Mouse (Mus musculus) heart, embryonic 11.5 days (tissue): Measurements from ENCODE around the gene Arel1. TPM values are rescaled to one million over a fixed set of nuclear protein-coding genes. Genes with fewer than 3 reads are reported as not detected.
A peak's percentile ranks its signal among the peaks of the same experiment; 100 is the strongest.

Experiments used
- ATAC-seq: fragments of 200-750 bp; cut with Nextera tagmentation; replicated peaks from 2 replicates; pipeline ENCODE4 v1.8.0; 2017; ENCODE audit warnings: moderate library complexity; ENCODE audit not compliant: insufficient number of reproducible peaks, low FRiP score, low TSS enrichment
- H3K27ac ChIP-seq: fragments of 300-500 bp; sonication (generic); 2 replicates; pipeline ENCODE4 v1.5.1; 2014; ENCODE audit warnings: mild to moderate bottlenecking, low read depth, low read length
- H3K27me3 ChIP-seq: fragments of 300-500 bp; sonication (generic); 2 replicates; pipeline ENCODE4 v1.6.1; 2014; ENCODE audit warnings: mild to moderate bottlenecking, low read length, mixed read lengths; ENCODE audit not compliant: control insufficient read depth, insufficient read depth
- H3K36me3 ChIP-seq: fragments of 300-500 bp; sonication (generic); 2 replicates; pipeline ENCODE4 v1.6.1; 2014; ENCODE audit warnings: mild to moderate bottlenecking, low read length, moderate library complexity, mixed read lengths; ENCODE audit not compliant: control insufficient read depth, insufficient read depth
- H3K4me1 ChIP-seq: fragments of 300-500 bp; sonication (generic); 2 replicates; pipeline ENCODE4 v1.6.1; 2014; ENCODE audit warnings: low read length; ENCODE audit not compliant: control insufficient read depth, insufficient read depth
- H3K4me2 ChIP-seq: fragments of 300-500 bp; sonication (generic); 2 replicates; pipeline ENCODE4 v1.6.1; 2014; ENCODE audit warnings: mild to moderate bottlenecking, moderate library complexity
- H3K4me3 ChIP-seq: fragments of 300-500 bp; sonication (generic); 2 replicates; pipeline ENCODE4 v1.5.1; 2014; ENCODE audit warnings: low read depth, low read length
- H3K9ac ChIP-seq: fragments of 300-500 bp; sonication (generic); 2 replicates; pipeline ENCODE4 v1.6.1; 2014; ENCODE audit warnings: mild to moderate bottlenecking, low read depth, low read length, moderate library complexity
- H3K9me3 ChIP-seq: fragments of 300-500 bp; sonication (generic); replicated peaks from 2 replicates; pipeline ENCODE4 v1.6.1; 2016; ENCODE audit warnings: low read length; ENCODE audit not compliant: control insufficient read depth
- WGBS: fragments of 180-500 bp; shearing (Covaris S2); extraction: QIAGEN DNeasy Blood & Tissue Kit; methylation state at CpG from one replicate; pipeline ENCODE4 v1.1.7; 2014; ENCODE audit not compliant: insufficient replicate concordance; 5-methylcytosine and 5-hydroxymethylcytosine counted together
- polyA plus RNA-seq: library from polyadenylated mRNA; unstranded; fragments of >200 nt; fragmentation: Nextera tagmentation; extraction: Ambion mirVana; gene quantifications from 2 replicates; pipeline ENCODE4 v1.2.1, GENCODE M21; 2014

The Arel1 gene
- 13.1 and 16.1 TPM in 2 replicates for polyA plus RNA-seq

DNA sequence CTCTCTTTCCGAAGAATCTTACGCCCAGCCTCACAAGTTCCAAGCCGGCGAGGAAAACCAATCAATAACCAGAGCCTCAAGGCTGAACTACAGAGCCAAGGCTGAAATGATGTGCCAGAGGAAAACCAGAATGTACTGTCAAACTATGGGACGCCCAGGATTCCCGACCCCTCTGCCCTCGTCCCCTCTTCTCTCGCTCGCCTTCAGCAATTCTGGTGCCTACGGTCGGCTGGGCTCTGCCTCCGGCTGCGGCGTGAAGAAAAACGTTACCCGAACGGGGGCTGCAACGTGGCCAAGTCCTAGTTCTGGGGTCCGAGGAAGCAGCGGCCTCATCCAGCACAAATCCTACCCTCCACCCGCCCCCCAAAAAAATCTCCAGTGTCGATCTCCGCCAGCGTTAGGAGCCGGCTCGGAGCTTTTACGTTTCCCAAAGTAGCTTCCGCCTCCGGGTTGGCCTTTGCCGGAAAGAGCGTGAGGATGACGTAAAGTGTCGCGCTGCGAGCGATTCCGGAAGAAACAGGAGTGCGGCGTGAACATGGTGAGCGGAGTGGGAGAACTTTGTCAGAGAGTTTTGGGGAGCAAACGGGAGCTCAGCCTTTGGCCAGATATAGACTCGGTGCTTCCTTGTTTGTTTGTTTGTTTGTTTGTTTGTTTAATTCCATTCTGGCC is at the start of gene Arel1, which contains the start of gene Fcf1:
Gene Arel1 (minus strand): TSS at position 473 of the 669 bp plus-strand sequence.
Gene Fcf1 (plus strand): TSS at position 470 of the 669 bp plus-strand sequence.
- H3K36me3 ChIP-seq: peaks cover 4% of the 10 kb centered on the region
- H3K4me3 ChIP-seq: peak within 1 kb of the TSS; percentile 77
- H3K27me3 ChIP-seq: no peaks in the 10 kb centered on the region
- peak within 1 kb of the TSS; percentile 75 for H3K9ac ChIP-seq
- H3K27ac ChIP-seq: 0 out of 2 replicates have a peak within 1 kb of the TSS, but pooled peaks have one; percentile 12
- peak within 1 kb of the TSS; percentile 92 for H3K4me2 ChIP-seq
- WGBS: under 1% methylated on average over 42 of the region's 42 CpGs
- ATAC-seq: 0 out of 2 replicates have a peak, but pooled peaks have one; percentile 49
- peaks cover 9% of the 10 kb centered on the region for H3K4me1 ChIP-seq
- H3K9me3 ChIP-seq: no peaks in the 10 kb centered on the region

DNA sequence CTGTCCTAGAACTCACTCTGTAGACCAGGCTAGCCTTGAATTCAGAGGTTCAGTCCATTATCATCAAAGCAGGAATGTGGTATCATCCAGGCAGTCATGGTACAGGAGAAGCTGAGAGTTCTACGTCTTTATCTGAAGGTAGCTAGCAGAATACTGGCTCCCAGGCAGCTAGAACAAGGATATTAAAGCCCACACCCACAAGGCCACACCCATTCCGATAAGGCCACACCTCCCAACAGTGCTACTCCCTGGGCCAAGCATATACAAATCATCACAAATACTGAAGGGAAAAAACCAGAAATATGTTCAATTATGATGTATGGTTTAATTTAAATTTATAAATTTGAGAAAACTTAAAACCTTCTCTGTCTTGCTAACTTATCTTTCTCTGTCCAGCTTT is 41.5 kb upstream of the Arel1 start:
- ATAC-seq: no peak
- no peak overlapping the region for H3K9ac ChIP-seq
- no peak overlapping the region for H3K4me2 ChIP-seq
- H3K4me3 ChIP-seq: no peak overlapping the region
- H3K4me1 ChIP-seq: no peaks in the 10 kb centered on the region
- peaks cover 21% of the 10 kb centered on the region for H3K36me3 ChIP-seq
- no peaks in the 10 kb centered on the region for H3K9me3 ChIP-seq
- 71% methylated on average over 2 of the region's 2 CpGs for WGBS
- H3K27ac ChIP-seq: no peak overlapping the region
- H3K27me3 ChIP-seq: no peaks in the 10 kb centered on the region

DNA sequence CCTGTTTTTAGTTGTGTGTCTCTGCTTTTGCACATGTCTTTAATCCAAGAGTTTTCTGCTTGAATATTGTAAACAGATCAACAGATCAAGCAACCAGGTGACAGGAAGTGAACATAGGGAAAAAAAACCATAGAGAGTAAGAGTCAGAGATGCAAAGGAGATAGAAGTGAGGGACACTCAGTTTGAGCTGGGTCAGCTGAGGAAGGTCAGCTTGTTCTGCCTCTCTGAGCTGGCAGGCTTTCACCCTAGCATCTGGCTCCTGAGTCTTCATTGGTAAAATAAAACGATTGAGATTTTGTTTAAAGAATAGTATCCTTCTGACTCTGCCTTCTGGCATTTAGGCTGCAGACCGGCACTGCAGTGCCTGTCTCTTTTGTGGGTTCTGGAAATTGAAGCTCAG is 39.8 kb upstream of the Arel1 start:
- 92% methylated on average over 2 of the region's 2 CpGs for WGBS
- Histone ChIP-seq H3K27ac (no peak overlapping the region), H3K4me3 (no peak overlapping the region), H3K36me3 (peaks cover 21% of the 10 kb centered on the region), H3K4me1 (no peaks in the 10 kb centered on the region), H3K4me2 (no peak overlapping the region), H3K27me3 (no peaks in the 10 kb centered on the region), H3K9me3 (no peaks in the 10 kb centered on the region), H3K9ac (no peak overlapping the region)
- no peak for ATAC-seq

DNA sequence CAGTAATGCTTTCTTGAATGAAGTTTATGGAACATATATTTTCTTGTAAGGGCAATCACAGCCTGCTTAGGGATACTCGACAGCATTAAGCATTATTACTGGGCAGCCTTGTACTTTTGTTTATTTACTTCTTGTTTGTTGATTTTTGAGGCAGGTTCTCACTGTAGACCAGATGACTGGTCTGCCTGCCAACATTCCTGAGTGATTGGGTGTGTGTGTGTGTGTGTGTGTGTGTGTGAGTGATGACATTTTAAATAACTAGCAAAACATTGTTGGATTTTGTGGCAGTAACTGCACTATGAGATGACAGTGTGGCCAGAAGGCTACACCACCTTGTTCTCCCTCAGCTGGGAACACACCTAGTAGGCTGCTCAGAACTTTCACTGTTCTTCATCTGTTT is 39.1 kb upstream of the Arel1 start:
- Histone ChIP-seq H3K27ac (no peak overlapping the region), H3K27me3 (no peaks in the 10 kb centered on the region), H3K9me3 (no peaks in the 10 kb centered on the region), H3K4me1 (no peaks in the 10 kb centered on the region), H3K9ac (no peak overlapping the region), H3K4me3 (no peak overlapping the region), H3K36me3 (peaks cover 16% of the 10 kb centered on the region), H3K4me2 (no peak overlapping the region)
- WGBS: 86% methylated on average over 1 of the region's 1 CpGs
- no peak for ATAC-seq

DNA sequence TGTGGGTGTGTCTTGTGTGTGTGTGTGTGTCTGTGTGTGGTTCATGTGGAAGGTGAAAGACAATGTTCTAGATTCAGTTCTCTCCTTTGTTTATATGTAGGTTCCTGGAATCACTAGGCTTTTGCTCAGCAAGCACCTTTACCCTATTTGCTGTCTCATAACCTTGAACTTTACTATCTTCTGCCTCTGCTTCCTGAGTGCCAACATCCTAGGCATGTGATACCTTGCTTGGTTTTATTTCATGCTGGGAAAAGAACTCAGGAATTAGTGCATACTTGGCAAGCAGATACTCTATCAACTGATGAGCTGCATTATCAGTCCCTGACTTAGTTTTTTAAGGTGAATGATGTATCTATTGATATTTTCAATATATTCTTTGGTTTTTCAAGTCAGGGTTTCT is 36.3 kb upstream of the Arel1 start:
- no peak overlapping the region for H3K4me3 ChIP-seq
- H3K9me3 ChIP-seq: no peaks in the 10 kb centered on the region
- no peaks in the 10 kb centered on the region for H3K4me1 ChIP-seq
- H3K27me3 ChIP-seq: no peaks in the 10 kb centered on the region
- H3K9ac ChIP-seq: no peak overlapping the region
- ATAC-seq: no peak
- no peak overlapping the region for H3K27ac ChIP-seq
- no peak overlapping the region for H3K4me2 ChIP-seq
- H3K36me3 ChIP-seq: peaks cover 4% of the 10 kb centered on the region; the same call in 1 of the 2 replicates

DNA sequence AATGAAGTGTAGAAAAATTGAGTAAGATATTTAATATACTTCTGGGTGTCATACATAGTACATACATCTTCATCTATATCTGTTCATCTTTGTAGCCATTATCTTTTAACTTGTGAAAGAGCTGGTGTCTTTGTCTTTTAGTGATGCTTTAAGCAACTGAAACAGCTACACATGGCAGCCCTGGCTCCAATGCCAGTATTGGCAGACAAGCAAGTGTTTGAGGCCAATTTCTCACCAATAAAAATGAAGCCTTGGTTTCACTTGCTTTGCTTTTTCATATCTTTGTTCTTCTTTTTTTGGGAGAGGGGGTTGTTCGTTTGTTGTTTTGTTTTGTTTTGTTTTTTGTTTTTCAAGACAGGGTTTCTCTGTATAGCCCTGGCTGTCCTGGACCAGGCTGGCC is 35.5 kb upstream of the Arel1 start:
- whole genome bisulfite sequencing: 83% methylated on average over 1 of the region's 1 CpGs
- no peak for ATAC-seq
- Histone ChIP-seq H3K27ac (no peak overlapping the region), H3K4me3 (no peak overlapping the region), H3K4me2 (no peak overlapping the region), H3K36me3 (0 out of 2 replicates have a peak, but pooled peaks cover 2% of the 10 kb centered on the region), H3K9me3 (no peaks in the 10 kb centered on the region), H3K27me3 (no peaks in the 10 kb centered on the region), H3K4me1 (no peaks in the 10 kb centered on the region), H3K9ac (no peak overlapping the region)

DNA sequence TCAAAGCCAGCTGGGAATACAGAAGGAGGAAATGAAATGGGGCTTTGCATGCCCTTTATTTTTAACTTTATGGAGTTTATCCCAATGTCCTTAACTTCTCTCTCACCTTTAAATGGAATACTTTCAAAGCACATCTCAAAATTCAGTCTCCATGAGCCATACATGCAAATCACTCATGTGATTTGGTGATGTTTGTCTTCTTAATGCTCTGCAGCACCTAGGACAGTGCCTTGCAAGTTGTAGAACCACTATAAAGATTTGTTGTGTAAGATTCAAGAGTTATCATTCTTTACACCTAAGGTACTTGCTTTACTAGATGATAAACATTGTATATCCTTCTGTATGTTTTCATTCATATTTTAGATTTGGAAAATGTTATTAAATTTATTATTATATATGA is 28.4 kb upstream of the Arel1 start:
- peak overlapping the region; percentile 98 for H3K4me2 ChIP-seq
- no peak overlapping the region for H3K4me3 ChIP-seq
- 0 out of 2 replicates have a peak, but pooled peaks cover 2% of the 10 kb centered on the region for H3K36me3 ChIP-seq
- ATAC-seq: no peak
- H3K9me3 ChIP-seq: no peaks in the 10 kb centered on the region
- H3K27ac ChIP-seq: no peak overlapping the region
- peaks cover 16% of the 10 kb centered on the region for H3K4me1 ChIP-seq
- H3K27me3 ChIP-seq: no peaks in the 10 kb centered on the region
- H3K9ac ChIP-seq: no peak overlapping the region

DNA sequence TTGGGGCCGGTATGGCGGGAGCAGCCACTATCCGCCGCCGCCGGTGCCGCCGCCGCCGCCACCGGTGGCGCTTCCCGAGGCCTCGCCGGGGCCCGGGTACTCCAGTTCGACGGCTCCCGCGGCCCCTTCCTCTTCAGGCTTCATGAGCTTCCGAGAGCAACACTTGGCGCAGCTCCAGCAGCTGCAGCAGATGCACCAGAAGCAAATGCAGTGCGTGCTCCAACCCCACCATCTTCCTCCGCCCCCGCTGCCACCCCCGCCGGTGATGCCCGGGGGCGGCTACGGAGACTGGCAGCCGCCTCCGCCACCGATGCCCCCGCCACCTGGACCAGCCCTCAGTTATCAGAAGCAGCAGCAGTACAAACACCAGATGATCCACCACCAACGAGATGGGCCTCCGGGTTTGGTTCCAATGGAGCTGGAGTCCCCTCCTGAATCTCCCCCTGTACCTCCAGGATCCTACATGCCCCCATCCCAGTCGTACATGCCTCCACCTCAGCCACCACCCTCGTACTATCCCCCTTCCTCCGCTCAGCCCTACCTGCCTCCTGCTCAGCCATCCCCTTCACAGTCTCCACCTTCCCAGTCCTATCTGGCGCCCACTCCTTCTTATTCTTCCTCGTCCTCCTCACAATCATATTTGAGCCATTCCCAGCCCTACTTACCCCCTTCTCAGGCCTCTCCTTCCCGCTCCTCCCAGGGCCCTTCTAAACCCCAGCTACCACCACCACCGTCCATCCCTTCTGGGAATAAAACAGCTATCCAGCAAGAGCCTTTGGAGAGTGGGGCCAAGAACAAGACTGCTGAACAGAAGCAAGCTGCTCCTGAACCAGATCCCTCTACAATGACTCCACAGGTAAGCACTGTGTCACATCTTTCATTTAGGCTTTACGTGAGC is 26.1 kb upstream of the Arel1 start:
- under 1% methylated on average over 43 of the region's 44 CpGs for WGBS
- H3K36me3 ChIP-seq: no peaks in the 10 kb centered on the region
- peak overlapping the region; percentile 95 for H3K4me3 ChIP-seq
- H3K27ac ChIP-seq: peak overlapping the region; percentile 82
- H3K4me2 ChIP-seq: peak overlapping the region; percentile 98
- peaks cover 16% of the 10 kb centered on the region for H3K4me1 ChIP-seq
- H3K9me3 ChIP-seq: no peaks in the 10 kb centered on the region
- ATAC-seq: peak; percentile 49
- H3K27me3 ChIP-seq: no peaks in the 10 kb centered on the region
- H3K9ac ChIP-seq: peak overlapping the region; percentile 98
